Mouse (Mus musculus) intestine, embryonic 14.5 days (tissue): ENCODE measurements around the gene Srgap3. TPM values are rescaled to one million over a fixed set of nuclear protein-coding genes. Genes with fewer than 3 reads are reported as not detected.

ENCODE experiments used
- ATAC-seq: fragments of 200-750 bp; cut with Nextera tagmentation; replicated peaks from 2 replicates; pipeline ENCODE4 v1.8.0; 2017; ENCODE audit warnings: low read depth, moderate number of reproducible peaks, moderate TSS enrichment, moderate library complexity; ENCODE audit not compliant: low FRiP score, low TSS enrichment
- DNase-seq: peaks from one replicate; pipeline ENCODE4 v3.0.0-alpha.2; 2018; ENCODE audit warnings: low spot score
- H3K27ac ChIP-seq: fragments of 300-500 bp; sonication (generic); 2 replicates; pipeline ENCODE4 v1.5.1; 2014; ENCODE audit warnings: low read depth, mild to moderate bottlenecking, control low read depth
- H3K27me3 ChIP-seq: fragments of 300-500 bp; sonication (generic); replicated peaks from 2 replicates; pipeline ENCODE4 v1.6.1; 2014; ENCODE audit warnings: low read length, control low read depth; ENCODE audit not compliant: control insufficient read depth, insufficient read depth
- H3K36me3 ChIP-seq: fragments of 300-500 bp; sonication (generic); 2 replicates; pipeline ENCODE4 v1.6.1; 2014; ENCODE audit warnings: low read length, control low read depth; ENCODE audit not compliant: control insufficient read depth, insufficient read depth
- H3K4me1 ChIP-seq: fragments of 300-500 bp; sonication (generic); replicated peaks from 2 replicates; pipeline ENCODE4 v1.6.1; 2014; ENCODE audit warnings: low read length, control low read depth, mixed read lengths; ENCODE audit not compliant: control insufficient read depth, insufficient read depth
- H3K4me2 ChIP-seq: fragments of 300-500 bp; sonication (generic); 2 replicates; pipeline ENCODE4 v1.6.1; 2014; ENCODE audit warnings: low read length
- H3K4me3 ChIP-seq: fragments of 300-500 bp; sonication (generic); 2 replicates; pipeline ENCODE4 v1.5.1; 2014; ENCODE audit warnings: low read depth, low read length, control low read depth, mixed read lengths
- H3K9ac ChIP-seq: fragments of 300-500 bp; sonication (generic); 2 replicates; pipeline ENCODE4 v1.6.1; 2014; ENCODE audit warnings: mild to moderate bottlenecking, low read length
- H3K9me3 ChIP-seq: fragments of 300-500 bp; sonication (generic); 2 replicates; pipeline ENCODE4 v1.6.1; 2016; ENCODE audit warnings: low read length, control low read depth; ENCODE audit not compliant: control insufficient read depth
- WGBS: fragments of 180-500 bp; shearing (Covaris S2); extraction: QIAGEN DNeasy Blood & Tissue Kit; methylation state at CpG from one replicate; pipeline ENCODE4 v1.1.7; 2014; 5-methylcytosine and 5-hydroxymethylcytosine counted together
- polyA plus RNA-seq: library from polyadenylated mRNA; unstranded; fragments of >200 nt; fragmentation: Nextera tagmentation; extraction: Ambion mirVana; gene quantifications from 2 replicates; pipeline ENCODE4 v1.2.1, GENCODE M21; 2014

The Srgap3 gene
- polyA plus RNA-seq, 1 experiment from 2014 or later, result 6.8 TPM

DNA sequence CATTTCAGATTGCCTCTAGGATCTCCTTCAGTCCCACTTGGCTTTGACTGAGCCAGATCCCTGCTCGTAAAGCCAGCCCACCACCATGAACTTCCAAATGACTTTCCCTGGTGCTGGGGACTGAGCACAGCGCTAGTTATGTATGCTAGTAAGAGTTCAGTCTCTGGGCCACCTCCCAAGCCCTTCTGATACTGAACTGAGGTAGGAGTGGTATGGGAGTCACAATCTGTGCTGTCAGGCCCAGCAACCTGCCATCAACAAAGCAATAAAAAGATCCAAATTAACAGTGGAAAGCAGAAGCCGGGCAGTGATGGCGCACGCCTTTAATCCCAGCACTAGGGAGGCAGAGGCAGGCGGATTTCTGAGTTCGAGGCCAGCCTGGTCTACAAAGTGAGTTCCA lies 134.2 kb downstream of the Srgap3 start:
- peaks cover 3% of the 10 kb centered on the region; the same call in 1 of the 2 replicates for H3K4me1 ChIP-seq

DNA sequence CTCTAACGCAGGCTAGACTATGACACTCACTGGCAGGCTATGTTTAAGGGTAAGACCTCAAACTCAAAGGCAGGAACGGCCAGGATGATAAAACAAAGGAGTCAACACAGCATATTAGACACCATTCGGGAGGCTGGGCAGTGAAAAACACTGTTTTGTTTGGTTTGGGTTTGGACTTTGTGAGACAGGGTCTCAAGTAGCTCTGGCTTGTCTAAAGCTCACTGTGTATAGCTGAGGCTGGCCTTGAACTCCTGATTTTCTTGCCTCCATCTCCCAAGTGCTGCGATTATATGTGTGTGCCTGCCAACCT lies 136.6 kb downstream of the Srgap3 start:
- H3K4me1 ChIP-seq, result peaks cover 3% of the 10 kb centered on the region; the same call in 1 of the 2 replicates
- H3K9ac ChIP-seq, result no peak overlapping the region
- ATAC-seq (no peak), DNase-seq (no peak)
- H3K4me3 ChIP-seq, result no peak overlapping the region
- no peaks in the 10 kb centered on the region for H3K27me3 ChIP-seq
- no peak overlapping the region for H3K27ac ChIP-seq
- 87% methylated on average over 4 of the region's 4 CpGs for WGBS
- no peaks in the 10 kb centered on the region for H3K36me3 ChIP-seq
- no peak overlapping the region for H3K4me2 ChIP-seq
- H3K9me3 ChIP-seq, result no peaks in the 10 kb centered on the region

More for the DNA sequence above, 134.2 kb downstream of the Srgap3 start:
- ATAC-seq (no peak), DNase-seq (no peak)
- Histone ChIP-seq H3K27ac (no peak overlapping the region), H3K27me3 (no peaks in the 10 kb centered on the region), H3K9me3 (no peaks in the 10 kb centered on the region), H3K4me3 (no peak overlapping the region), H3K36me3 (no peaks in the 10 kb centered on the region), H3K4me2 (no peak overlapping the region), H3K9ac (no peak overlapping the region)
- WGBS, result 93% methylated on average over 7 of the region's 7 CpGs

DNA sequence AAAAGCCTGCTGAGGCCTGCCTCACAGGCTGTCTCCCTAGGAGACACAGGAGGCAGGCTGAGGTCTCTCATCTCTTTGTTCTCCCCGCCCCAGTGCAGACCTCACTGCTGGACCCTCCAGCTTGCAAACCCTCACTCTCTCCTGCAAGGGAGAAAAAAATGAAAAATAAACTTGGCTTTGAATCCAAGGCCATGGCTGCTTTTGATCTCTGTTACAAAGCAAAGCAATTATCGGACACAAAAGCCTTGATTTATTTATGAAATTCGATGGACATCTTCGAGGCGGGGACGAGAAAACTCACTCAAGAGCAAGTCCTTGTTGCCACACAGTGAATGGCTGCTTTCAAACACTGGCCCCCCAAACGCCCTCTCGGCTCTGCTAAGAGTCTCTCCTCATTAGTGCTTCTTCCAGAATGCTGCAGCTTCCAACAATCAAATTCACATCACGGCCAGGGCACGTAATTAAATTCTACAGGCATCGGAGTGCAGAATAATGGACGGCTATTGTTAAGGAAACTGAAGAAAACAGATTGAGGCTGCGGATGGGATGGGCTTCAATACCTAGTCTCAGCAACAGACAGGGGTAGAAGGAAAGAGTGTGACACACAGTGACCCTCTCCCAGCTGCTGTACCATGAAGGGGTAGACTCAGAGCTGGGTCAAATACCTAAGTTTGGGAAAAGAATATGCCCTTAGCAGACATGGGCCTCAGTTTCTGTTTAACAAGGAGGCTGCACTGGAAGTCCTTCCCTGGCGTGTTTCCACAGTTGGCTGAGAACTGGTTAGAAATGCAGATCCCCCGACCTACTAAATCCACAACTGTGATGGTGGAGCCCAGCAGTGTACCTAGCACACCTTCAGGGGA lies 137.2 kb downstream of the Srgap3 start:
- Histone ChIP-seq H3K4me3 (no peak overlapping the region), H3K36me3 (no peaks in the 10 kb centered on the region), H3K27me3 (no peaks in the 10 kb centered on the region), H3K9ac (no peak overlapping the region), H3K4me2 (no peak overlapping the region), H3K4me1 (peaks cover 3% of the 10 kb centered on the region; the same call in 1 of the 2 replicates), H3K9me3 (no peaks in the 10 kb centered on the region), H3K27ac (no peak overlapping the region)
- 77% methylated on average over 15 of the region's 15 CpGs for WGBS
- no peak for ATAC-seq
- DNase-seq, result no peak

DNA sequence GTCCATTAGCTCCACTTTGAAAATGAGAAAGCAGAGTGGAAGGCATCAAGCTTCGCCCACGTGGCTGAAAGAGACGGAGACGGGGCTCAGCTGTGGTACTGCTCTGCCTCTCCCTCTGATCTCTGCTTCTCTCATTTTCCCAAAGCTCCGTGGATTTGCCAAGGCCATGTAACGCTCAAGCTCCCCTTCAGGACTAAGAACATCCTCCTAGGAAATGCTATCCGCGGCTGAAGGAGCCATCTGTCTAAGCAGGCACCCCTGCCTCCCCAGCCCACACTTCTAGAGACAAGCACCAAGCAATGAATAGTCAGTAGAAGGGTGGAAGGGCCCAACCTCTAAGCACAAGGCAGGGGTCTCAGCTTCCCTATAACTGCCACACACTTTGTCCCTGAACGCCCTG lies 138.3 kb downstream of the Srgap3 start:
- DNase-seq (no peak), ATAC-seq (no peak)
- H3K4me2 ChIP-seq, result no peak overlapping the region
- no peak overlapping the region for H3K4me3 ChIP-seq
- H3K4me1 ChIP-seq, result peaks cover 3% of the 10 kb centered on the region; the same call in 1 of the 2 replicates
- H3K27me3 ChIP-seq, result no peaks in the 10 kb centered on the region
- 81% methylated on average over 9 of the region's 9 CpGs for WGBS
- H3K36me3 ChIP-seq, result no peaks in the 10 kb centered on the region
- H3K9me3 ChIP-seq, result no peaks in the 10 kb centered on the region
- H3K27ac ChIP-seq, result no peak overlapping the region
- H3K9ac ChIP-seq, result no peak overlapping the region

DNA sequence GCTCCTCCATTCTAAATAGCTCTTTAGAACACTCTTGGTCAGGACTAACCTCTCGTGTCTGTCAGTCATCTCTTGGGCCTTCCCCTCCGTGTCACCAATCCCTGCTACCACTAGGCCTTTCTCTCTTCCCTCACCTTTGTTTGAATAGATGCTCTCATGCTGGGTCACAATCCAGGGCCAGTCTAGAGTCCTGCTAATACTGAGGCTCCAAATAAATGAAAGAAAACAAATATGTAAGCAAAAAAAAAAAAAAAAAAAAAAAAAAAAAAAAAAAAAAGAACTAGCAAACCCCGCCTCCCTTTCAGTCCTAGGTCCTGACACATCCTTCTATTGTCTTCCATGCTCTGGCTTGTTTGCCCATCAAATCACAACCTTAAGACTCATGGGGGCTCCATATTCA lies 145.1 kb downstream of the Srgap3 start:
- Histone ChIP-seq H3K4me3 (no peak overlapping the region), H3K4me1 (no peaks in the 10 kb centered on the region), H3K4me2 (no peak overlapping the region), H3K9ac (no peak overlapping the region), H3K27me3 (no peaks in the 10 kb centered on the region), H3K36me3 (no peaks in the 10 kb centered on the region), H3K27ac (no peak overlapping the region), H3K9me3 (no peaks in the 10 kb centered on the region)
- 85% methylated on average over 3 of the region's 3 CpGs for WGBS
- no peak for DNase-seq
- ATAC-seq, result no peak

DNA sequence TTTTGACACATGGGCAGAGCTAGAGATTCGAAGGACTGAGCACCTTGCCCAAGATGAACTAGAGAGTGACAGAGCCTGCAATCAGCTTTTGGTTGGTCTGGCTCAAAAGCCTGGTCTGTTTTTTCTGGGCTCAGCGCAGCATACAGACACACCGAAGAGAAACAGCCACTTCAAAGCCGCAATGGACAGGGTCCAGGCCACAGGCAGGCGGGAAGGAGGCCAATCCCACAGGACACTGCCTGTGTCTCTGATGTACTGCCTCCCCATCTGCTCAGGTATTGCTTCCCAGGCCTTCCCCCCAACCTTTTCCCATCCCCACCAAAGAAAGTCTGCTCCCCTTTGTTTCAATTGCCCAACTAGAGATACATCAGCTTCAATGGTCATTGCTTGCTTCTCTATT lies 148.7 kb downstream of the Srgap3 start:
- Histone ChIP-seq H3K27ac (no peak overlapping the region), H3K4me1 (no peaks in the 10 kb centered on the region), H3K4me2 (no peak overlapping the region), H3K9me3 (no peaks in the 10 kb centered on the region), H3K9ac (no peak overlapping the region), H3K27me3 (no peaks in the 10 kb centered on the region), H3K4me3 (no peak overlapping the region), H3K36me3 (no peaks in the 10 kb centered on the region)
- DNase-seq (no peak), ATAC-seq (no peak)
- 74% methylated on average over 5 of the region's 5 CpGs for WGBS

DNA sequence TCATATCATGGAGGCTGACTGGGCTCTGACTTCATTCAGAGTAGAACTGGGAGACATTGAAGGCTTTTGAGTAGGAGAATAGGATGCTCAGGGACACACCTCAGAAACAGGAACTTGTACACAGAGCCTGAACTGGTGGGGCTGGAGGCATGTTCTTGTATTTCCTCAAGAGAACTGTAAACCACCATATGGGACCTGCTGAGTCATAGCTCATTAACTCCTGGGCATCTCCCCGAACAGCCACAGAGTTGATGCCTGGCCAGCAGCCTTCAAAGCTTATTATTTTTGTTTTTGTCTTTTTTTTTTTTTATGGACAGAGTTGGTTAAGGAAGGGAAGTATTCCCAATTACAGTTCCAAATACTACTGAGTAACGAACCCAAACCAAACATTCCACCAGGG lies 150.5 kb downstream of the Srgap3 start:
- Histone ChIP-seq H3K4me3 (no peak overlapping the region), H3K36me3 (no peaks in the 10 kb centered on the region), H3K9me3 (no peaks in the 10 kb centered on the region), H3K4me2 (no peak overlapping the region), H3K27ac (no peak overlapping the region), H3K27me3 (no peaks in the 10 kb centered on the region), H3K4me1 (no peaks in the 10 kb centered on the region), H3K9ac (no peak overlapping the region)
- no peak for DNase-seq
- 87% methylated on average over 2 of the region's 2 CpGs for WGBS
- no peak for ATAC-seq

DNA sequence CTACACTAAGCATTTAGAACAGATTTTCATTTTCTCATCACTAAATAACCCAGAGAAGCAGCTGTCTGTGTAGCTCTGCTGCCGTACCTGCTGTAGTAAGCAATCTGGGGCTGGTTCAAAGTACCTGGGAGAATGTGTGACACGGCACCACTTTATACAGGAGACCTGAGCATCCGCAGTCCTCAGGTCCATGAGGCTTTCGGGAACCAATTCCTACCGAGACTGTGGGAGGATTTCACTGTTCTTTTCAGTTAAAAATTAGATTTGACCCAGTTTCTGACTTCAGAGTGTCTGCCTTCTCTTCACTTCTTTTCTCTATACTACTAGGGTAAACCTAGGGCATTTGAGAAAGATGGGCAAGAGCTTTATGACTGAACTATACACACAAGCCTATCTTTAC lies 153.2 kb downstream of the Srgap3 start:
- WGBS, result 91% methylated on average over 5 of the region's 5 CpGs
- Histone ChIP-seq H3K27me3 (no peaks in the 10 kb centered on the region), H3K9ac (no peak overlapping the region), H3K36me3 (no peaks in the 10 kb centered on the region), H3K27ac (no peak overlapping the region), H3K4me1 (no peaks in the 10 kb centered on the region), H3K4me2 (no peak overlapping the region), H3K4me3 (no peak overlapping the region), H3K9me3 (no peaks in the 10 kb centered on the region)
- ATAC-seq (no peak), DNase-seq (no peak)

DNA sequence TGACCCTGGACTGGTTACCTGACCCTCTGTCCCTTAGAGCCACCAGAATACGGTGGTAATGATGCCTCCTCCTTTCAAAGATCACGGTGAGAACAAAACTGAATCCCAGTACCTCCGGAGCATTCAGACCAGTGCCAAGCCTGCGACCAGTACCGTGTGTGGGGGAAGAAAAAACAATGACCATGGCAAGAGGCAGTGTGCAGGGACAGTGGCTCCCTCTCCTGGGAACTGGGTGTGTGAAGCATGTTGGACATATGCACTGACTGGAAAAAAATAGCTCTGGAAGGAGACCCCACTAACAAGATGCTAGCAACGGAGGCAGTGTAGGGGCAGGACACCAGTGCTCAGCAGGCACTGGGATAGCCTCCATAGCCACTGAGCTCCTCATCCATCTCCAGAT lies 157.2 kb downstream of the Srgap3 start:
- WGBS, result 67% methylated on average over 6 of the region's 6 CpGs
- no peak overlapping the region for H3K9ac ChIP-seq
- ATAC-seq, result no peak

More for the DNA sequence above, 157.2 kb downstream of the Srgap3 start:
- Histone ChIP-seq H3K27ac (no peak overlapping the region), H3K4me1 (no peaks in the 10 kb centered on the region), H3K4me2 (no peak overlapping the region), H3K4me3 (no peak overlapping the region), H3K36me3 (no peaks in the 10 kb centered on the region), H3K9me3 (no peaks in the 10 kb centered on the region), H3K27me3 (no peaks in the 10 kb centered on the region)
- DNase-seq, result no peak
